Mouse (Mus musculus): ENCODE measurements at regions not wholly inside any gene's neighbourhood (a gene's known extent, or its start where the extent isn't known, plus 50 kb on each side); places are given as distances from the start of the nearest gene placed in this dataset.
"Not testable (repeated sequence)": the region's sequence is repeated elsewhere in the genome, so short reads cannot be mapped to it uniquely, and the experiment has no call there.

DNA sequence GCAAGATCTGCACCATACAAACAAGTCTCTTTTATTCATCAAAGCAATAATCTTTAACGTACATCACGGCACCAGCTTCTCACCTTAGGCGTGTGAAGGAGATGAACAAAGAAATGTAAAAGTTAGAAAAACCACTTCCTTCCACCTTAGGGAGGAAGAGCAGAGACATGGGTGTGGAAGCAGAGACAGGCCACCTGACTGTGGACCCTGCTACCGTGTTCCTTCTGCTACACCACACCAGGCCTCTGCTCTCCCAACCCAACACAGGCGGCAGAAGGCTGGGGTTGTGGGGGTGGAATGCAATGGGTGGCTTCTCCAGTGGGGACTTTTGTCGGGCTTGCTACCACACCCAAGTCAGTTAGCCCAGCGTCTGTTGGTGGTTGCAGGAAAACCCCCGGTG is 540.2 kb upstream of the Gm10131 start:
- Histone ChIP-seq H3K79me2 (ENCODE audit: control insufficient read depth, insufficient read depth, low read length) (no peaks in the 10 kb centered on the region), H3K9ac (ENCODE audit: low read depth, low read length) (no peak overlapping the region), H3K4me1 (ENCODE audit: control insufficient read depth, insufficient read depth, low read length) (no peaks in the 10 kb centered on the region), H3K36me3 (ENCODE audit: control insufficient read depth, insufficient read depth, low read length) (no peaks in the 10 kb centered on the region), H3K27ac (replicated peaks; ENCODE audit: insufficient read depth, low read depth, low read length) (no peak overlapping the region), H3K27me3 (ENCODE audit: control insufficient read depth, insufficient read depth, low read length) (no peaks in the 10 kb centered on the region; the same call in 1 of the 2 replicates), H3K4me3 (ENCODE audit: insufficient read depth, low read depth, low read length) (no peak overlapping the region)
- TF ChIP-seq CTCF (IDR thresholded peaks at IDR 0.05; ENCODE audit: low read depth, low read length): no peak
- WGBS: 89% methylated on average over 8 of the region's 8 CpGs
- no peak for DNase-seq (ENCODE audit: extremely low read depth, low read depth, low spot score)

DNA sequence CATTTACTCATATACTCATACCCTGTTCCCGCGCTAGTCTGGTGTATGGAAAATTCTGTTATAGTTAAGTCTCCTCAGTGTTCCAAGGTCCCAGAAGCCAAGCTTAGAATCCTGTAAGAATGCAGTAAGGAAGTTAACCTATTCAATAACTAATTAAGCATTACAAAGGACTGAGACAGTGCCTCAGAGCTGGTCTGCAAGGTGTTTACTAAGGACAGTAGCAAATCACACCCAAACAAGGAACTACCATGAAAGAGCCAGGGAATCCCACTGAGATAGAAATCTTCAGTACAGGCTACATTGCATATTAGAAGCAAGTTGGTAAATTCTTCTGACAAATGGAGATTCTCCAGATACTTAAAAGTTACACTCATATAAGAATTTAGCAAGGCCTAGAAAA is 516.7 kb upstream of the Gm10131 start:
- H3K27me3 ChIP-seq (ENCODE audit: control insufficient read depth, insufficient read depth, low read length); DNase-seq (ENCODE audit: extremely low read depth, low read depth, low spot score); H3K27ac ChIP-seq (replicated peaks; ENCODE audit: insufficient read depth, low read depth, low read length); H3K4me1 ChIP-seq (ENCODE audit: control insufficient read depth, insufficient read depth, low read length); H3K79me2 ChIP-seq (ENCODE audit: control insufficient read depth, insufficient read depth, low read length); H3K36me3 ChIP-seq (ENCODE audit: control insufficient read depth, insufficient read depth, low read length); H3K4me3 ChIP-seq (ENCODE audit: insufficient read depth, low read depth, low read length); H3K9ac ChIP-seq (ENCODE audit: low read depth, low read length): not testable (repeated sequence)
- 97% methylated on average over 2 of the region's 2 CpGs for WGBS

DNA sequence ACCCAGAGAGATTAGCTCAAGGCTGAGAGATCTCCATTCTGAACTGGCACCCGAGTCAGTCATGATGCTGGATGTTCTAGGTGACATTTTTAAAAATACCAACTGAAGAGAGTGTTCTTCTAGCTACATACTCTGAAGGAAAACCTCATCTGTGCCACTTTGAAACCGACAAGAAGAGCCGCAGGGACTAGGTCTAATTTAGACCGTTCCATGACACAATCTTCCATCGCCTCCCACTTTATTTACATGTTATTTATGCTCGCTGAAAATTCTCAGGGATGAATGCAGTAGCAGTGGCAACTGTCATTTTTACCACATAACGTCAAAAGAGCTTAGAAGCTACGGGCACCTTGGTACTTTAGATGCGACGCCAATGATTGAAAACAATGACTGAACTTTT is 514.1 kb upstream of the Gm10131 start:
- Histone ChIP-seq H3K27me3 (ENCODE audit: control insufficient read depth, insufficient read depth, low read length) (no peaks in the 10 kb centered on the region), H3K4me3 (ENCODE audit: insufficient read depth, low read depth, low read length) (no peak overlapping the region), H3K4me1 (ENCODE audit: control insufficient read depth, insufficient read depth, low read length) (peaks cover 4% of the 10 kb centered on the region), H3K36me3 (ENCODE audit: control insufficient read depth, insufficient read depth, low read length) (no peaks in the 10 kb centered on the region), H3K79me2 (ENCODE audit: control insufficient read depth, insufficient read depth, low read length) (no peaks in the 10 kb centered on the region), H3K9ac (ENCODE audit: low read depth, low read length) (no peak overlapping the region), H3K27ac (replicated peaks; ENCODE audit: insufficient read depth, low read depth, low read length) (no peak overlapping the region)
- TF ChIP-seq CTCF (IDR thresholded peaks at IDR 0.05; ENCODE audit: low read depth, low read length) (no peak), POLR2A (IDR thresholded peaks at IDR 0.05; ENCODE audit: extremely low read depth, insufficient read depth, low read length) (no peak)
- 89% methylated on average over 10 of the region's 10 CpGs for WGBS
- DNase-seq (ENCODE audit: extremely low read depth, low read depth, low spot score): no peak

DNA sequence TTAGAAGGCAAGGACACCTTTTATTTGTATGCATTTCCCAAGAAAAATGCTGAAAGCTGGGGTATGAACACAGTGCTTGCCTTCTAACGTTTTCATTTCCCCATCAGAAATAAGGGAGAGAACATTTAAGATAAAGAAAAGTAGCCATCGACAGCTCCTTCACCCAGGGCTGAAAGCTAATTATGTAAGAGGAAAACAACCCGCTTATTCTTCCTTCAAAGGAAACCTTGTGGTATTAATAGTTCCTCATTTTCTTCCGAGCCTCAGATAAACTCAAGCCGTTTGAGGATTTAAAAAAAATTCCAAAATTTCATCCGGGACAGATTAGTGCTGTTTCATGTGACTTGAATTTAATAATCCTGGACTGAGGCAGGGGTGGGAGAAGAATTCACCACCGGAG is 512.2 kb upstream of the Gm10131 start:
- no peak overlapping the region for H3K4me3 ChIP-seq (ENCODE audit: insufficient read depth, low read depth, low read length)
- no peaks in the 10 kb centered on the region for H3K36me3 ChIP-seq (ENCODE audit: control insufficient read depth, insufficient read depth, low read length)
- no peaks in the 10 kb centered on the region for H3K79me2 ChIP-seq (ENCODE audit: control insufficient read depth, insufficient read depth, low read length)
- no peak overlapping the region for H3K27ac ChIP-seq (replicated peaks; ENCODE audit: insufficient read depth, low read depth, low read length)
- H3K27me3 ChIP-seq (ENCODE audit: control insufficient read depth, insufficient read depth, low read length): no peaks in the 10 kb centered on the region
- H3K9ac ChIP-seq (ENCODE audit: low read depth, low read length): no peak overlapping the region
- TF ChIP-seq CTCF (IDR thresholded peaks at IDR 0.05; ENCODE audit: low read depth, low read length) (no peak), POLR2A (IDR thresholded peaks at IDR 0.05; ENCODE audit: extremely low read depth, insufficient read depth, low read length) (no peak)
- 70% methylated on average over 7 of the region's 7 CpGs for WGBS
- H3K4me1 ChIP-seq (ENCODE audit: control insufficient read depth, insufficient read depth, low read length): peaks cover 4% of the 10 kb centered on the region
- DNase-seq (ENCODE audit: extremely low read depth, low read depth, low spot score): no peak

DNA sequence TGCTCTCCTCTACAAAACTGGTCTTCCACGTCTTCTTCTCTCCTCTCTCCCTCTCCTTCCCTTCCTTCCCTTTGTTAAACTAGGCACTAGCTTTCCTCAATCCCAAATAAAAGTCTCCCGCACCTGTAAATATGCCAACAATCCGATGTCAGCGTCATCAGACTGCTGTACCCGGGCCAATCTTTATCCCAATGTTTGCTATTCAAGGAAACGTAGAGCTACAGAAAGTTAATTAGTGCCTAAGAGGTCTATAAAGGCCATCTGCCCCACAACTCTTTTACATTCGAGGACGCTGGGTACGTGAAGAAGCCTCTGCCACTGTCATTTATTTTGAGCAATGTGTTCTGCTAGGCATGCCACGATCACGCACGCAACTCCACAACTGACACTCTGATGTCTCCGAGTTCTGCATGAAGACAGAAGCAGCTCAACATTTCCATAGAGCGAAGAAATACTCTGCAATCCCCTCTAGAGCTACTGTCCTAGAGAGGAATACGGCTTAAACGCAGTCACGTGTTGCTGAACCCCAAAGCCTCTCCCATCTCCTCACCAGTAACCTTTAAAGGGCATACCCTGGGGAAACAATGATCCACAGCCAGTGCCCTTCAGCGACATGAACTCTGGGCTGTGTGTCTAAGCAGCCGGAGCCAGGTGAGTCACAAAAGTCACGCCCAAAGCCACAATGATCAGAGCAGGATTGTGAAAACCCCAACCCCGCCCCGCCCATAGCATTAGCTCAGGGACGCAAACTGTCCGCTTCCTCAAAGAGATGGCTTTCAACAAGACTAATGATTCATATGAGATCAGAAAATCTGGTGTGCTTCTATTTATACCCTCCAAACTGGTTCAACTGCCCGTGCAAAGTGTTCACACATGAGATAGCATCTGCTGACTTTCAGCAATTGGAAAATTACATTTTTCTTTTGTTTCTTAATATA is 510.9 kb upstream of the Gm10131 start:
- DNase-seq (ENCODE audit: extremely low read depth, low read depth, low spot score): peak; percentile 64
- peak overlapping the region; percentile 41; the same call in 1 of the 2 replicates for H3K9ac ChIP-seq (ENCODE audit: low read depth, low read length)

DNA sequence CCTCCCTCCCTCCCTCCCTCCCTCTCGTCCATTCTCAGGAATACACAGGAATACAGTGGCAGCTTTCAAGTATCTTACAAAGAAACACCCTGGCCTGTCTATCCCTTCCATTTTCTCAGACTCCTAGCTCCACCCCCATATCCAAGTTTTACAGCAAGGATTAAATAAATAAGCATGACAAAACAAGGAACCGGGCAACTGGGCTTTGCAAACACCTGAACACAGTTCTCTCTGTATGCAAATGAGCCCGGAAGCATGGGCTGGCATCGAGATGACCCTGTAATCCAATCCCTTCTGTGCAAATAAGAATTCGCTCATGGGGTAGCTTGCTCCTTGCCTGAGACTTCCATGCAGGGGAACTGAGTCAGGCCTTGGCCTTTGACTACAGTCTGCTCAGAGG is 506.5 kb upstream of the Gm10131 start:
- DNase-seq (ENCODE audit: extremely low read depth, low read depth, low spot score): no peak
- Histone ChIP-seq H3K27me3 (ENCODE audit: control insufficient read depth, insufficient read depth, low read length) (no peaks in the 10 kb centered on the region), H3K27ac (replicated peaks; ENCODE audit: insufficient read depth, low read depth, low read length) (no peak overlapping the region), H3K36me3 (ENCODE audit: control insufficient read depth, insufficient read depth, low read length) (no peaks in the 10 kb centered on the region), H3K79me2 (ENCODE audit: control insufficient read depth, insufficient read depth, low read length) (no peaks in the 10 kb centered on the region), H3K4me3 (ENCODE audit: insufficient read depth, low read depth, low read length) (no peak overlapping the region), H3K4me1 (ENCODE audit: control insufficient read depth, insufficient read depth, low read length) (peaks cover 4% of the 10 kb centered on the region), H3K9ac (ENCODE audit: low read depth, low read length) (no peak overlapping the region)
- WGBS: 41% methylated on average over 4 of the region's 5 CpGs
- TF ChIP-seq POLR2A (IDR thresholded peaks at IDR 0.05; ENCODE audit: extremely low read depth, insufficient read depth, low read length) (no peak), CTCF (IDR thresholded peaks at IDR 0.05; ENCODE audit: low read depth, low read length) (no peak)

More for the DNA sequence above, 510.9 kb upstream of the Gm10131 start:
- no peaks in the 10 kb centered on the region for H3K27me3 ChIP-seq (ENCODE audit: control insufficient read depth, insufficient read depth, low read length)
- no peak overlapping the region for H3K4me3 ChIP-seq (ENCODE audit: insufficient read depth, low read depth, low read length)
- no peaks in the 10 kb centered on the region for H3K36me3 ChIP-seq (ENCODE audit: control insufficient read depth, insufficient read depth, low read length)
- no peaks in the 10 kb centered on the region for H3K79me2 ChIP-seq (ENCODE audit: control insufficient read depth, insufficient read depth, low read length)
- TF ChIP-seq CTCF (IDR thresholded peaks at IDR 0.05; ENCODE audit: low read depth, low read length) (no peak), POLR2A (IDR thresholded peaks at IDR 0.05; ENCODE audit: extremely low read depth, insufficient read depth, low read length) (no peak)
- H3K4me1 ChIP-seq (ENCODE audit: control insufficient read depth, insufficient read depth, low read length): peaks cover 4% of the 10 kb centered on the region
- 0 out of 2 replicates have a peak overlapping the region, but pooled peaks have one; percentile 6 for H3K27ac ChIP-seq (replicated peaks; ENCODE audit: insufficient read depth, low read depth, low read length)
- 27% methylated on average over 25 of the region's 25 CpGs for WGBS
